Mouse (Mus musculus): ENCODE results near the gene Kifc1. TPM values are rescaled to one million over a fixed set of nuclear protein-coding genes. Genes with fewer than 3 reads are reported as not detected.

Kifc1 gene
- polyA plus RNA-seq, 1 experiment from 2014 or later: 7.4 TPM

DNA sequence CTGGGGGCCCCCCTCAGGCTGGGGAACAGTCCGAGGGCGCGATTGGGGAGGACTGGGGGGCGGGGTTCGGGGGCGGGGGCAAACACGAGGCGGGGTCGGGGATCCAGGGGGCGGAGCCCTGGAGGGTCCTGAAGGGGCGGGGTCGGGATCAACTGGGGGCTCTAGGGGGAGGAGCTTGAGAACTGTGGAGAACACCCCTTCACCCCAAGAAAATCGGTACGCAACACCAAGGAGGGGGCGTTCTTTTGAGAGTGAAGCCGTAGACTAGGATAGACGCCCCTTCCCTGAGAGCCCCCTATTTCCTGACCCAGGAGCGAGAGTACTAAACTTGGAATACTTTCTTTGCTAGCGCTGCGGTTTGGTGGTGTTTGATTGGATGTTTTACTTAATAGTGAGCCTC lies 25.8 kb upstream of the Kifc1 start:
- peak overlapping the region; percentile 88 for H3K27ac ChIP-seq
- WGBS: under 1% methylated on average over 15 of the region's 20 CpGs
- H3K27me3 ChIP-seq: peaks cover 7% of the 10 kb centered on the region; the same call in 1 of the 2 replicates
- peak overlapping the region; percentile 66 for H3K9ac ChIP-seq
- H3K4me1 ChIP-seq: peaks cover 60% of the 10 kb centered on the region
- peak overlapping the region; percentile 65 for H3K4me2 ChIP-seq
- H3K36me3 ChIP-seq (replicated peaks): peaks cover 52% of the 10 kb centered on the region
- peak overlapping the region; percentile 65 for H3K4me3 ChIP-seq (replicated peaks)
- no peaks in the 10 kb centered on the region for H3K9me3 ChIP-seq
- peak; percentile 18 for ATAC-seq (ENCODE audit: low FRiP score)

DNA sequence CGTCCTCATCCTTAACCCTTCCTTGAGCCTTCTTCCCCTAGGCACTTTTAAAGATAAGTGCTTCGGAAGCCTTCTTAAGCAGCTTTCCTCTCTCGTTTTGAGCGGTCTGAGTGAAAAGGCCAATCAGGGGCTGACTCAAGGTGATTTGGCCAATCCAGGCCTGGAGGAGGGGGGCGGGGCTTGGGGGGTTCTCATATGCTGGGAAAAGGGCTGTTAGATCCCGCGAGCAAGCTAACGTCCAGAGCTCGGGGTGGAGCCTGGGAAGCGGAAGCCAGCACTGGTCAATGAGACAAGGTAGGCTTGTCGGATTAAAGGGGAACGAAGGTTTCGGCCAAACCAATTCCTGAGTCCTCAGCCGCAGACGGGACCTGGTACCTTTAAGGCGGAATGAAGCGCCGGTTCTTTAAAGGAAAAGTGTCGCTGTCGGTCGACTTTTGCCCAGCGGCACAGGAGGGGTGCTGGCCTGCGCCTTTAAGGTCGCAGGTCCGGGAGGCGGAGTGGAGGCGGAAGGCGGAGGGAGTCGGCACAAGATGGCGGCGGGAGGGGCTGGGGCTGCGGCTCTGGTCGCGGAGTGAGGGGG lies 25.3 kb upstream of the Kifc1 start, which contains the start of the genes Tapbp and Zbtb22:
Gene Tapbp, plus strand, starts transcription at position 229 of the 580 bp plus-strand sequence.
Gene Zbtb22, plus strand, starts transcription at position 234 of the 580 bp plus-strand sequence.
- Histone ChIP-seq H3K4me3 (replicated peaks) (peak within 1 kb of the TSS; percentile 65), H3K27ac (peak within 1 kb of the TSS; percentile 88), H3K4me2 (peak within 1 kb of the TSS; percentile 65), H3K36me3 (replicated peaks) (peaks cover 56% of the 10 kb centered on the region), H3K9me3 (no peaks in the 10 kb centered on the region), H3K27me3 (peaks cover 7% of the 10 kb centered on the region; the same call in 1 of the 2 replicates), H3K9ac (peak within 1 kb of the TSS; percentile 66), H3K4me1 (peaks cover 60% of the 10 kb centered on the region)
- WGBS: under 1% methylated on average over 34 of the region's 34 CpGs
- ATAC-seq (ENCODE audit: low FRiP score): peak; percentile 91

DNA sequence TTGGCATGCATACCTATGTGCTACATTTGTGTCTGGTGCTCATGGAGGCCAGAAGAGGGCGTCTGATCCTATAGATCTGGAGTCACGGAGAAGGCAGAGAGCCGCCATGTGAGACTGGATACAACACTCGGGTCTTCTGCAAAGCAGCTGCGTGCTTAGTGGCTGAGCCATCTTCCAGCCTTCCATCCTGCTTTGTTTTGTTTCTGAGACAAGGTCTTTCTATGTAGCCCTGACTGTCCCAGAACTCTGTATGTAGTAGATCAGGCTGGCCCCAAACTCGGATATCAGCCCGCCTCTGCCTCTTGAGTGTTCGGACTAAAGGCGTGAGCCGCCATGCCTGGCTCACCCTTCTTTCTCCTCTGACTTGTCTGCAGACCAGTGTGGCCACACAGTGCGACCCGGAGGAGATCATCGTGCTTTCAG lies 24.5 kb upstream of the Kifc1 start:
- peaks cover 7% of the 10 kb centered on the region; the same call in 1 of the 2 replicates for H3K27me3 ChIP-seq
- peaks cover 62% of the 10 kb centered on the region for H3K4me1 ChIP-seq
- peak overlapping the region; percentile 36; the same call in 1 of the 2 replicates for H3K27ac ChIP-seq
- H3K4me3 ChIP-seq (replicated peaks): peak overlapping the region; percentile 10; the same call in 1 of the 2 replicates
- no peaks in the 10 kb centered on the region for H3K9me3 ChIP-seq
- no peak for ATAC-seq (ENCODE audit: low FRiP score)
- peaks cover 56% of the 10 kb centered on the region for H3K36me3 ChIP-seq (replicated peaks)
- H3K4me2 ChIP-seq: peak overlapping the region; percentile 65
- H3K9ac ChIP-seq: no peak overlapping the region; the same call in 1 of the 2 replicates
- 74% methylated on average over 13 of the region's 13 CpGs for WGBS

- H3K4me3 ChIP-seq (replicated peaks): no peak overlapping the region
- no peak overlapping the region for H3K4me2 ChIP-seq
- peaks cover 56% of the 10 kb centered on the region for H3K36me3 ChIP-seq (replicated peaks)
- no peak for ATAC-seq (ENCODE audit: low FRiP score)
- H3K9ac ChIP-seq: no peak overlapping the region
- peaks cover 7% of the 10 kb centered on the region; the same call in 1 of the 2 replicates for H3K27me3 ChIP-seq
- no peak overlapping the region for H3K27ac ChIP-seq
- peaks cover 53% of the 10 kb centered on the region for H3K4me1 ChIP-seq
- WGBS: 96% methylated on average over 8 of the region's 8 CpGs
- H3K9me3 ChIP-seq: no peaks in the 10 kb centered on the region
These were observed 23.4 kb upstream of the Kifc1 start for GRCm38 (mm10) chr17:33913905-33914304.

DNA sequence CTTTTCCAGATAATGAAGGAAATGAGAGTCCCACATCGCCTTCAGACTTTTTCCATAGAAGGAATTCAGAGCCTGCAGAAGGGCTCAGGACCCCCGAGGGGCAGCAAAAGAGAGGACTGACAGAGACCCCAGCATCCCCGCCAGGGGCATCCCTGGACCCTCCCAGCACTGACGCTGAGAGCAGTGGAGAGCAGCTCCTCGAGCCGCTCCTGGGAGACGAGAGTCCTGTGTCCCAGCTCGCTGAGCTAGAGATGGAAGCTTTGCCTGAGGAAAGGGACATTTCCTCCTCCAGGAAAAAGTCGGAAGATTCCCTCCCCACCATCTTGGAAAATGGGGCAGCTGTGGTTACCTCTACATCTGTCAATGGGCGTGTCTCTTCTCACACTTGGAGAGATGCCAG lies 22.8 kb upstream of the Kifc1 start:
- Histone ChIP-seq H3K36me3 (replicated peaks) (peaks cover 54% of the 10 kb centered on the region), H3K9me3 (no peaks in the 10 kb centered on the region), H3K4me3 (replicated peaks) (no peak overlapping the region), H3K27me3 (peaks cover under 1% of the 10 kb centered on the region; the same call in 1 of the 2 replicates), H3K4me1 (peaks cover 50% of the 10 kb centered on the region), H3K9ac (no peak overlapping the region), H3K4me2 (no peak overlapping the region), H3K27ac (no peak overlapping the region)
- ATAC-seq (ENCODE audit: low FRiP score): no peak
- WGBS: 91% methylated on average over 10 of the region's 10 CpGs

DNA sequence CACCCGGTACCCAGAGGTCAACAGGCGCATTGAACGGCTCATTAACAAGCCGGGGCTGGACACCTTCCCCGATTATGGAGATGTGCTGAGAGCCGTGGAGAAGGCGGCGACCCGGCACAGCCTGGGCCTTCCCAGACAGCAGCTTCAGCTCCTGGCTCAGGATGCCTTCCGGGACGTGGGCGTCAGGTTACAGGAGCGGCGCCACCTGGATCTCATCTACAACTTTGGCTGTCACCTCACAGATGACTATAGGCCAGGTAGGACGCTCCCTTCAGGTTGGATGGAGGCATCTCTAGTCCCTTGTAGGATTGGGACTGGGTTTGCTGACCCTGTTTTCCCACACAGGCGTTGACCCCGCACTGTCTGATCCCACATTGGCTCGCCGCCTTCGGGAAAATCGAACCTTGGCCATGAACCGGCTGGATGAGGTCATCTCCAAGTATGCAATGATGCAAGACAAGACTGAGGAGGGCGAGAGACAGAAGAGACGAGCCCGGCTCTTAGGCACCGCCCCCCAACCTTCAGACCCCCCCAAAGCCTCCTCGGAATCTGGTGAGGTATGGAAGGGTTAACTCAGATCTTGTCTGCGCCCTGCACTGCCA lies 21.5 kb upstream of the Kifc1 start:
- Histone ChIP-seq H3K36me3 (replicated peaks) (peaks cover 41% of the 10 kb centered on the region), H3K9ac (no peak overlapping the region), H3K4me1 (peaks cover 48% of the 10 kb centered on the region), H3K4me2 (no peak overlapping the region), H3K27ac (no peak overlapping the region), H3K9me3 (no peaks in the 10 kb centered on the region), H3K27me3 (no peaks in the 10 kb centered on the region), H3K4me3 (replicated peaks) (no peak overlapping the region)
- ATAC-seq (ENCODE audit: low FRiP score): no peak
- 91% methylated on average over 28 of the region's 28 CpGs for WGBS

DNA sequence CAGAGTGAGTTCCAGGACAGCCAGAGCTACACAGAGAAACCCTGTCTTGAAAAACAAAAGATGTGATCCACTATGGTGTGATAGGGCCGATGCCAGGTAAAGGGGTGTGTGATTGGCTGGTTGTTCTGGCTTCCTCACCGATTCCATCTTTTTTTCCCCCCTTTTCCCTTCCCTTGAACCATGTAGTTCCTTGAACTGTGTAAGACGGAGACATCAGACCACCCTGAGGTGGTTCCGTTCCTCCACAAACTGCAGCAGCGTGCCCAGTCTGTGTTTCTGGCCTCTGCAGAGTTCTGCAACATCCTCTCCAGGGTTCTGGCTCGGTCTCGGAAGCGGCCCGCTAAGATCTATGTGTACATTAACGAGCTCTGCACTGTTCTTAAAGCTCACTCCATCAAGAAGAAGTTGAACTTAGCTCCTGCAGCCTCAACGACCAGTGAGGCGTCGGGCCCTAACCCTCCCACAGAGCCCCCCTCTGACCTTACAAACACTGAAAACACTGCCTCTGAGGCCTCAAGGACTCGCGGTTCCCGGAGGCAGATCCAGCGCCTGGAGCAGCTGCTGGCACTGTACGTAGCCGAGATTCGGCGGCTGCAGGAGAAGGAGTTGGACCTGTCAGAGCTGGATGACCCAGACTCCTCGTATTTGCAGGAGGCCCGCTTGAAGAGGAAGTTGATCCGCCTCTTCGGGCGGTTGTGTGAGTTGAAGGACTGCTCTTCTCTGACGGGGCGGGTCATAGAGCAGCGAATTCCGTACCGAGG lies 20.8 kb upstream of the Kifc1 start:
- peaks cover 41% of the 10 kb centered on the region for H3K36me3 ChIP-seq (replicated peaks)
- WGBS: 93% methylated on average over 31 of the region's 31 CpGs
- peak overlapping the region; percentile 84; the same call in 1 of the 2 replicates for H3K4me3 ChIP-seq (replicated peaks)

DNA sequence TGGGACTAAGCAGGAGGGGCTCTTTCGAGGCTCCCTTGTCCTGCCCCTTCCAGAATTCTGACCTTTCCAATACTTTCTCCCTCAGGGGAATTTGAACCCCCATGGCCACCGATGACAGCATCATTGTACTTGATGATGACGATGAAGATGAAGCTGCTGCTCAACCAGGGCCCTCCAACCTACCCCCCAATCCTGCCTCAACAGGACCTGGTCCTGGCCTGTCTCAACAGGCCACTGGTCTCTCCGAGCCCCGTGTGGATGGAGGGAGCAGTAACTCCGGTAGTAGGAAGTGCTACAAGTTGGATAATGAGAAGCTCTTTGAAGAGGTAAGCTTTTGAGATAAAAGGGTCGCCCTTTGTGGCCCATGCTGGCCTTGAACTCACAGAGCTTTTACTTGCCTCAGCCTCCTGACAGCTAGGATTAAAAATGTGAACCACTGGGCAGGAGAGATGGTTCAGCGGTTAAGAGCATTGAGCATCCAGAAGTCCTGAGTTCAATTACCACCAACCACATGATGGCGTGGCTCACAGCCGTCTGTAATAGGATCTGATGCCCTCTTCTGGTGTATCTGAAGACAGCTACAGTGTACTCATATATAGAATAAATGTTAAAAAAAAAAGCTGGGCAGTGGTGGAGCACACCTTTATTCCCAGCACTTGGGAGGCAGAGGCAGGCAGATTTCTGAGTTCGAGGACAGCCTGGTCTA lies 20.0 kb upstream of the Kifc1 start:
- WGBS: 57% methylated on average over 11 of the region's 11 CpGs
- H3K4me2 ChIP-seq: peak overlapping the region; percentile 99
- H3K27me3 ChIP-seq: no peaks in the 10 kb centered on the region
- H3K9ac ChIP-seq: peak overlapping the region; percentile 87
- peaks cover 41% of the 10 kb centered on the region for H3K4me1 ChIP-seq
- no peaks in the 10 kb centered on the region for H3K9me3 ChIP-seq
- H3K4me3 ChIP-seq (replicated peaks): peak overlapping the region; percentile 84
- H3K36me3 ChIP-seq (replicated peaks): peaks cover 41% of the 10 kb centered on the region
- H3K27ac ChIP-seq: peak overlapping the region; percentile 91; the same call in 1 of the 2 replicates
- ATAC-seq (ENCODE audit: low FRiP score): no peak

More for the DNA sequence above, 20.8 kb upstream of the Kifc1 start:
- H3K9me3 ChIP-seq: no peaks in the 10 kb centered on the region
- peaks cover 42% of the 10 kb centered on the region for H3K4me1 ChIP-seq
- H3K9ac ChIP-seq: no peak overlapping the region
- ATAC-seq (ENCODE audit: low FRiP score): no peak
- no peaks in the 10 kb centered on the region for H3K27me3 ChIP-seq
- no peak overlapping the region for H3K4me2 ChIP-seq
- H3K27ac ChIP-seq: no peak overlapping the region

DNA sequence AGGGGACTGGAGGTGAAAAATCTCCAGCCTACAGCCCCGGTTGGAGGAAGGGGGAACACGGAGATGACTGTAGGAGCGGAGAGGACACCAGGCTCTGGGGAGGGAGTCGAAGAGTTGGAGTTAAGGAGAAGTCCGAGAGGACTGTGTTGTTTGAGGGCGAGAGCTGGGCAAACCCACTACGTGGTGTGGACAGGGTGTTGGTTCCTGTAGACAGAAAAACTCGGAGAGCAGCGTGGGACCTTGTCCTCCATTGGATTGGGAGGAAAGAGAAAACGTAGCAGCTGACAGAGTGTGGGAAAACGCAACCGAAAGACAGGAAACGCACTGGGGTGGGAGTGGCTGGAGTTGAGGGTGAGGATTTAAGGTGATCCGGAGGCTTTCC lies 19.4 kb upstream of the Kifc1 start:
- peak overlapping the region; percentile 87 for H3K9ac ChIP-seq
- H3K27me3 ChIP-seq: no peaks in the 10 kb centered on the region
- H3K4me3 ChIP-seq (replicated peaks): peak overlapping the region; percentile 84
- no peaks in the 10 kb centered on the region for H3K9me3 ChIP-seq
- peaks cover 34% of the 10 kb centered on the region for H3K4me1 ChIP-seq
- WGBS: under 1% methylated on average over 14 of the region's 14 CpGs
- H3K4me2 ChIP-seq: peak overlapping the region; percentile 99
- peak overlapping the region; percentile 91 for H3K27ac ChIP-seq
- ATAC-seq (ENCODE audit: low FRiP score): no peak; the same call in 1 of the 2 replicates
- H3K36me3 ChIP-seq (replicated peaks): peaks cover 38% of the 10 kb centered on the region

DNA sequence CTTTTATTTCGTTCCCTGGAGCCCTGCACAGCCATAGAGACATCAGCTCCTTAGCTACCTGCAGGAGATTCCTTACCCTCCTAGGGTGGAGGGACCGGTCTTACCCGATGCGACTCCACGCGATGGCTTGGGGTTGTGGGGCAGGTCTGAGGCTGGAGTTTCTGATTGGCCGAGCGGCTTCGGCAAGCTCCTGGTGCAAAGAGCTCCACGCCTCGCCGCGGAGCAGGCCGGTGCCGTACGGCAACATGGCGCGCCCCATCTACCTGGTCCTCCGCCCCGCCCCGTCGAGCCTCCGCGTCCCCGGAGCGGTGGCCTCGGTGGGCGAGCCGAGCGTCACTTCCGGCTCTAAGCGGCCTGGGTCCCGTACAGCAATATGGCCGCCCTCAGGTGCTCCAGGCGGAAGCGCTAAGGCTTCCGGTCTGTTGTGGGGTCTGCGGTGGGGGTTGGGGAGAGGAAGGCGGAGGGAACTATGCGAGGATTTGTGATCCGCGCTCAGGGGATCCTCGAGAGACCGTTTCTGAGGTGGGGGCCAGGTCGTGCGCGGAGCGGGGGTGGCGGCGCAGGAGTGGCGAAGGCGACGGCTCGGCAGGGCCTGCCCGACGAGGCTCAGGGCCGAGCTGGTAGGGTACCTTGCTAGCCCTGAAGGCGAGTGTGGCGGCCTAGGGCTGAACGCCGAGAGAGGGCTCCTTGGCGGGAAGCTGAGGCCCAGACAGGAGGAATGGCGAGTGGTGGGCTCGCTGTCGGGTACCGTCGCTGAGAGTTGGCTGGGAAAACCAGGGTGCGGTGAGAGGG lies 18.8 kb upstream of the Kifc1 start, which contains the start of gene Daxx:
Gene Daxx, plus strand, starts transcription at position 338 of the 792 bp plus-strand sequence.
- Histone ChIP-seq H3K27ac (peak within 1 kb of the TSS; percentile 91), H3K4me1 (peaks cover 29% of the 10 kb centered on the region), H3K9ac (peak within 1 kb of the TSS; percentile 87), H3K36me3 (replicated peaks) (peaks cover 32% of the 10 kb centered on the region), H3K4me3 (replicated peaks) (peak within 1 kb of the TSS; percentile 84), H3K27me3 (no peaks in the 10 kb centered on the region), H3K9me3 (no peaks in the 10 kb centered on the region), H3K4me2 (peak within 1 kb of the TSS; percentile 99)
- under 1% methylated on average over 68 of the region's 68 CpGs for WGBS
- peak; percentile 97 for ATAC-seq (ENCODE audit: low FRiP score)

Data from forebrain, embryonic 12.5 days (tissue).